ENCODE assay signal across 8 mouse cellular contexts in the genomic region with DNA sequence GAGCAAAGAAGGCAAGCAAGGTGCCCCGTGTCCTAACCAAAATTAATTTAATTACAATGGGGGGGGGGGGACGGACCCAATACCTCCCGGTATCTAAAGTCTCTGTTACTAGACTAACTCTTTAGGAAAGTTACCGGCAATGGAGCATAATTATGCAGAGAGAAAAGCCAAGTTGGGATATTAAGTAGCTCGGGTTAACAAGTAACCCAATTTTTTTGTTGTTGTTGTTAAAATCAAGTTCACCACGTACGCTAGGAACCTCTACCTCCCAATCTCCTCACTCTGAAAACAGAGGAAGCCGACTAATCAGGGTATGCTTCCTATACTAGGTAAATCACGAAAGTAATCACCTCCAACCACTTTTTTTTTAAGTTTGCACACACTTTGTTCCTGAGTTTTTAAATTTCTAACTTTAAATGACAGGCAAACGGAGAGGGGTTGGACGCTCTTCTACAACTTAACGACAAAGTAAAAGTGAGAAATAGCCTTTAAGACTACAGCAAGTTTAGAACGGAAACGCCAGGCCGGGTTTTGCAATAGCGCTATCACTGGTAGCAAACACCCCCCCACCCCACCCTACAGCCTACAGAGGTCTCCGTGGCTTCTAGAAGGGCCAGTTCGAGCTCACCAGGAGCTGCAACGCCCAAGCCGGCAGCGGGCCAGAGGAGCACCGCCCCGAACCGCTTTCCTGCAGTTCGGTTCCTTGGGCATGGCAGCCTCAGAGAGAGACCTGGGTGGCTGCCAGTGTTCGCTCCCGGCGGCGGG. TPM values are rescaled to one million over a fixed set of nuclear protein-coding genes. Genes with fewer than 3 reads are reported as not detected.
DNase-seq lines count a peak whose midpoint lies in the region; ATAC-seq and TF ChIP-seq lines count a peak whose summit lies in the region.

No protein-coding gene starts in this region.

- peaks cover 20% of the 10 kb centered on the region for H3K4me1 ChIP-seq in forebrain, embryonic 10.5 days
- peaks cover 7% of the 10 kb centered on the region; the same call in 1 of the 2 replicates for H3K4me1 ChIP-seq in hindbrain, embryonic 11.5 days (replicated peaks; ENCODE audit: control insufficient read depth, insufficient read depth, low read length)
- peaks cover 17% of the 10 kb centered on the region for H3K4me1 ChIP-seq in limb, embryonic 13.5 days
- H3K4me1 ChIP-seq in midbrain, embryonic 12.5 days, result peaks cover 15% of the 10 kb centered on the region

- H3K9ac ChIP-seq in hindbrain, embryonic 11.5 days (ENCODE audit: low read depth, low read length), result no peak overlapping the region; the same call in 1 of the 2 replicates
- H3K9ac ChIP-seq in limb, embryonic 13.5 days, result peak overlapping the region; percentile 58
- no peak overlapping the region for H3K9ac ChIP-seq in midbrain, embryonic 12.5 days (replicated peaks)

- no peaks in the 10 kb centered on the region for H3K27me3 ChIP-seq in Patski
- peaks cover 66% of the 10 kb centered on the region for H3K27me3 ChIP-seq in forebrain, embryonic 10.5 days (ENCODE audit: poor library complexity, severe bottlenecking)
- H3K27me3 ChIP-seq in hindbrain, embryonic 11.5 days (ENCODE audit: control insufficient read depth, insufficient read depth, low read length), result peaks cover 27% of the 10 kb centered on the region
- peaks cover 48% of the 10 kb centered on the region for H3K27me3 ChIP-seq in limb, embryonic 13.5 days
- peaks cover 51% of the 10 kb centered on the region for H3K27me3 ChIP-seq in midbrain, embryonic 12.5 days

- H3K27ac ChIP-seq in forebrain, embryonic 10.5 days, result 0 out of 2 replicates have a peak overlapping the region, but pooled peaks have one; percentile 25
- no peak overlapping the region for H3K27ac ChIP-seq in hindbrain, embryonic 11.5 days (ENCODE audit: low read depth, low read length)
- H3K27ac ChIP-seq in limb, embryonic 13.5 days, result no peak overlapping the region
- H3K27ac ChIP-seq in midbrain, embryonic 12.5 days (replicated peaks), result no peak overlapping the region

- TF ChIP-seq CTCF in Patski (IDR thresholded peaks at IDR 0.05), result no peak

- no peaks in the 10 kb centered on the region for H3K36me3 ChIP-seq in forebrain, embryonic 10.5 days (replicated peaks)
- no peaks in the 10 kb centered on the region for H3K36me3 ChIP-seq in hindbrain, embryonic 11.5 days (ENCODE audit: control insufficient read depth, insufficient read depth, low read length)
- no peaks in the 10 kb centered on the region for H3K36me3 ChIP-seq in limb, embryonic 13.5 days
- H3K36me3 ChIP-seq in midbrain, embryonic 12.5 days, result no peaks in the 10 kb centered on the region

- peak; percentile 54 for DNase-seq in CD4-positive helper T cell, adult 2 months (ENCODE audit: low read depth, low spot score)
- no peak for DNase-seq in Patski (ENCODE audit: low read depth, low spot score)
- peak; percentile 26 for DNase-seq in forebrain, embryonic 10.5 days (ENCODE audit: extremely low spot score, low spot score)
- DNase-seq in hindbrain, embryonic 11.5 days (ENCODE audit: low spot score), result peak; percentile 56
- DNase-seq in yolk sac, embryonic 10.5 days (ENCODE audit: low spot score), result peak; percentile 77

- POLR2A ChIA-PET in Patski (lab: Charles Lee), result no interaction called here

- CTCF ChIA-PET in Patski (lab: Charles Lee), result no interaction called here

- in situ Hi-C loops in Patski (cut with MboI; ENCODE audit: low pct_unique_long_range_greater_than_20kb), result no loop called here

- H3K9me3 ChIP-seq in forebrain, embryonic 10.5 days, result no peaks in the 10 kb centered on the region
- H3K9me3 ChIP-seq in hindbrain, embryonic 11.5 days (ENCODE audit: control insufficient read depth, low read length), result no peaks in the 10 kb centered on the region
- no peaks in the 10 kb centered on the region for H3K9me3 ChIP-seq in limb, embryonic 13.5 days
- no peaks in the 10 kb centered on the region for H3K9me3 ChIP-seq in midbrain, embryonic 12.5 days

- H3K4me3 ChIP-seq in forebrain, embryonic 10.5 days, result peak overlapping the region; percentile 55
- peak overlapping the region; percentile 28 for H3K4me3 ChIP-seq in hindbrain, embryonic 11.5 days (ENCODE audit: low read depth, low read length)
- peak overlapping the region; percentile 47 for H3K4me3 ChIP-seq in limb, embryonic 13.5 days
- H3K4me3 ChIP-seq in midbrain, embryonic 12.5 days, result peak overlapping the region; percentile 45

- 1% methylated on average over 29 of the region's 29 CpGs for WGBS in forebrain, embryonic 10.5 days
- 2% methylated on average over 29 of the region's 29 CpGs for WGBS in hindbrain, embryonic 11.5 days
- 2% methylated on average over 29 of the region's 29 CpGs for WGBS in limb, embryonic 13.5 days
- 3% methylated on average over 29 of the region's 29 CpGs for WGBS in midbrain, embryonic 12.5 days

- peak overlapping the region; percentile 68 for H3K4me2 ChIP-seq in hindbrain, embryonic 11.5 days (replicated peaks; ENCODE audit: low read depth, low read length)
- peak overlapping the region; percentile 78 for H3K4me2 ChIP-seq in limb, embryonic 13.5 days (replicated peaks)
- peak overlapping the region; percentile 74 for H3K4me2 ChIP-seq in midbrain, embryonic 12.5 days (replicated peaks)

- peak; percentile 52 for ATAC-seq in Patski
- no peak; the same call in 1 of the 2 replicates for ATAC-seq in hindbrain, embryonic 11.5 days (ENCODE audit: low FRiP score)
- no peak for ATAC-seq in limb, embryonic 13.5 days (ENCODE audit: low FRiP score, low read depth)
- ATAC-seq in midbrain, embryonic 12.5 days (ENCODE audit: low FRiP score, low read depth), result no peak
- no peak for ATAC-seq in erythroid progenitor cell, adult 5-6 weeks (replicated peaks; ENCODE audit: low FRiP score, poor library complexity, severe bottlenecking)

RNA-seq across cellular contexts. Expression of a gene that starts 1.2 kb away (rescaled TPM):
- 34.4 TPM for polyA plus RNA-seq in Patski (2021)
- 0.16 TPM in 1 of 2 replicates, not detected in the other for polyA plus RNA-seq in forebrain, embryonic 10.5 days (2016; fragmentation: Nextera tagmentation; extraction: Ambion mirVana)
- polyA plus RNA-seq in hindbrain, embryonic 11.5 days (2014; fragmentation: Nextera tagmentation; extraction: Ambion mirVana), result 0.13 and 0.17 TPM in 2 replicates
- polyA plus RNA-seq in limb, embryonic 13.5 days (2015; fragmentation: Nextera tagmentation; extraction: Ambion mirVana), result 0.74 and 0.85 TPM in 2 replicates
- 0.10 and 0.17 TPM in 2 replicates for polyA plus RNA-seq in midbrain, embryonic 12.5 days (2016; fragmentation: Nextera tagmentation; extraction: Ambion mirVana)
- not detected in 2 replicates for total RNA-seq in erythroid progenitor cell, adult 5-6 weeks (2015; ENCODE audit: low replicate concordance)
- total RNA-seq in erythroid progenitor cell, adult 5-6 weeks (2017; ENCODE audit: low replicate concordance), result 1.7 TPM in 1 of 2 replicates, not detected in the other

RNA-seq across cellular contexts. Expression of a gene that starts 45.3 kb away (rescaled TPM):
- not detected for polyA plus RNA-seq in Patski (2021)
- polyA plus RNA-seq in forebrain, embryonic 10.5 days (2016; fragmentation: Nextera tagmentation; extraction: Ambion mirVana), result not detected in 2 replicates
- polyA plus RNA-seq in hindbrain, embryonic 11.5 days (2014; fragmentation: Nextera tagmentation; extraction: Ambion mirVana), result not detected in 2 replicates
- not detected in 2 replicates for polyA plus RNA-seq in limb, embryonic 13.5 days (2015; fragmentation: Nextera tagmentation; extraction: Ambion mirVana)
- not detected in 2 replicates for polyA plus RNA-seq in midbrain, embryonic 12.5 days (2016; fragmentation: Nextera tagmentation; extraction: Ambion mirVana)
- total RNA-seq in erythroid progenitor cell, adult 5-6 weeks (2015; ENCODE audit: low replicate concordance), result not detected in 2 replicates
- not detected in 2 replicates for total RNA-seq in erythroid progenitor cell, adult 5-6 weeks (2017; ENCODE audit: low replicate concordance)

Comparison
In these comparisons a context has a peak if more than half of its experiments do, and no peak if none do; other contexts are left out.
1. RNA of a gene that starts 1.2 kb away (polyA plus RNA-seq): 34.4 TPM in Patski (single experiment); 0.74 to 0.85 TPM in limb, embryonic 13.5 days, 0.13 to 0.17 TPM in hindbrain, embryonic 11.5 days, 0.10 to 0.17 TPM in midbrain, embryonic 12.5 days and 0.16 TPM in forebrain, embryonic 10.5 days; every median in the first group is over 10 times any median in the second.
2. Peak in every context shown above with its lines, with median percentiles within 50 percentile points of each other: H3K4me3 ChIP-seq and H3K4me2 ChIP-seq.